Mouse (Mus musculus): ENCODE data around the gene Pus1. TPM values are rescaled to one million over a fixed set of nuclear protein-coding genes. Genes with fewer than 3 reads are reported as not detected.

Pus1 gene
- total RNA-seq (2014; fragmentation: Nextera tagmentation): 41.6 and 45.0 TPM in 2 replicates
- total RNA-seq (2017): 77.9 and 80.0 TPM in 2 replicates

DNA sequence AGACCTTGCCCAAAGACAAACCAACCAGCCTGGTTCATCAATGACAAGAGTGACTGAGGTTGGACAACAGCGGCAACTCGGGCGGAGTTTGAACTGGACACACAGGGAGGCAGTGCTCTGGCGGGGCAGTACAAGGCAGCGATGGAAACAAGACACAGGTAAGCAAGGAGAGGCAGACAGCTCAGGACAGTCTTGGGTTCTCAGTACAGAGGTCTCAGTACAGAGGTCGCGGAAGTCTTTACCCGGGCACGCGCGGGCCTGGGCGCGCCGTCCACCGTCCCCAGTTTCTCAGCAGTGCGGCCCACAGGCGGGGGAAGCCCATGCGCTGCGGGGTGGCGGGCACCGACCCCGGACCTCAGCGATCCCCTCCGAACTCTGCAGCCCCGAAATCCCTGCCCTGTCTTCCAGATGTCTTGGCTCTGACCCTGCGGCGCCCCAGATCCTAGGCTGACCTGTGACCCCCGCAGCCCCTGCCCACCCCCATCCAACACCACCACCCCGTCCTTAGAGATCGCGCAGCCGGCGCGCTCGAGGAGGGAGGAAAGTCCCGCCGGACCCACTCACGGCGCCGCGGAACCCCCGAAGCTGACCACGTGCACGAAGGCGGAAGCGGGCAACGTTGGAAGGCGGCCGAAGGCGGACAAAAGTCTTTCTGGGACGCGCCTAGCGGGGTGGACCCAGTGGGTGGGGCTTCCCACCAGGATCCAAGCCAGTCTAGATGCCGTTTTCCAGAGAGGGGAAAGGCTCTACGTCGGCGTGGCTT, at the start of gene Pus1:
Gene Pus1, minus strand, starts transcription at position 662 of the 763 bp plus-strand sequence.
- peak; percentile 95 for ATAC-seq (replicated peaks; ENCODE audit: poor library complexity, severe bottlenecking)

DNA sequence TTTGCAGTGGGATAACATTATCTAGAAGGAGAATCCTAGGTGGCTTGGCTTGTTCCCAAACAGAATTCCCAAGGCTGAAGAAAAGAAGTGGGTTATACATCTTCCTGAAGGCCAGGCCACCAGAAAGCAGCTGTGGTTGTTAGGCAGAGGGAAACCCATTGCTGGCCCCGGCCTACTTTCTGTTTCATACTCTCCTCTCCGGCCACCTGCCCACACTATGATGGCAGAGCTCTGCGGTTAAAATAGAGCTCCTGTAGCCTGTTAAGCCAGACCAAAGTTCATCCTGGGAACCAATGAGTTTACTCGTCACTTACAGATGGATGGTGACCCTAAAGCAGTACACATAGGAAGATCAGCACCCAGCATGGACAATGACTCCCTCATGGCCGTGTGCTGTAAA, 47.1 kb upstream of the Pus1 start:
- ATAC-seq (replicated peaks; ENCODE audit: poor library complexity, severe bottlenecking): no peak

DNA sequence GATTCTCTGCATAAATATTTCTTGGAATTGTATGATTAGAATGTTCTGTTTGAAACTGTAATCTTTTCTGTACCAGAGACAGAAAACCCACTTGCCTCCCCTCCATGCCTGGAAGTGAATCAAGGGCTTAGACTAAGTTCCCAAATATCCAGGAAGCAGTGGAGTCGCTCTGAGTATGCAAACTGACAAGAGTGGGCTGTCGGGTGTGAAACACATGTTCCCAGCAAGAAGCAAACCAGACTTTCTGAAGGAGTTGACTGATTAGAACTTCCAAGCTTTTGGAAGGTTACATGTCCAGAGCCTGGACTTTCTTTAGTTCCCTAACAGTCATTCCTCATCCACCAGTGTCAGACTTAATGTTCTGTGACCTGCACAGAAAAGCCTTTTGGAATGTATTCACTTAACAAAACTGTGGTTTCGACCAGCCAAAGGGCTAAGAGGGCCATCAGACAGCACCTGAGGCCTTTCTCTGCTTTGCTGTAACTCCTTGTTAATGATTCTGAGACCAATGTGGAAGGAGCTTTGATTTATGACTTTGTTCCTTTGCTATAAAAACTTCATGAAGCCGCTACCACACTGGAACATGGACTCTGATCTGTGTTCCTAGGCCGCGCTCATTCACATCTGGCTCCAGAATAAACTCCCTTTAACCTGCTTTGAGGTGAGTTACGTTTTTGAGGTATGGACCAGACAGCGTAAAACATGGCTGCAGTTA, 46.5 kb upstream of the Pus1 start:
- ATAC-seq (replicated peaks; ENCODE audit: poor library complexity, severe bottlenecking): no peak

DNA sequence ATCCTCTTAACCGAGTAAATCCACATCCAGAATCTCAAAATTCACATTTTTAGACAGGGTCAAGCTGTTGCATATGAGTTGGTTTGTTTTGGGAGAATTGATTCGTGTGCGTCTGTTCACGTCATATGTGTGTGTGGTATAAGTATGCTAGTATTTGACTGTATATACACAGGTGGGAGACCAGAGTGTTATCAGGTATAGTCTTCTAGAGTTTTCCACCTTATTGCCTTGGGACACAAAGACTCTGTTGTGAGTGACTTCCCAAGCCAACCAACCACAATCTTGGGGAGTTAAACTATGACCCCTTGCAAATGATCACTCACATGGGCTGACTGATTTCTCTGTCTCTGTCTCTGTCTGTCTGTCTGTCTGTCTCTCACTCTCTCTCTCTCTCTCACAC, 44.0 kb upstream of the Pus1 start:
- no peak for ATAC-seq (replicated peaks; ENCODE audit: poor library complexity, severe bottlenecking)

DNA sequence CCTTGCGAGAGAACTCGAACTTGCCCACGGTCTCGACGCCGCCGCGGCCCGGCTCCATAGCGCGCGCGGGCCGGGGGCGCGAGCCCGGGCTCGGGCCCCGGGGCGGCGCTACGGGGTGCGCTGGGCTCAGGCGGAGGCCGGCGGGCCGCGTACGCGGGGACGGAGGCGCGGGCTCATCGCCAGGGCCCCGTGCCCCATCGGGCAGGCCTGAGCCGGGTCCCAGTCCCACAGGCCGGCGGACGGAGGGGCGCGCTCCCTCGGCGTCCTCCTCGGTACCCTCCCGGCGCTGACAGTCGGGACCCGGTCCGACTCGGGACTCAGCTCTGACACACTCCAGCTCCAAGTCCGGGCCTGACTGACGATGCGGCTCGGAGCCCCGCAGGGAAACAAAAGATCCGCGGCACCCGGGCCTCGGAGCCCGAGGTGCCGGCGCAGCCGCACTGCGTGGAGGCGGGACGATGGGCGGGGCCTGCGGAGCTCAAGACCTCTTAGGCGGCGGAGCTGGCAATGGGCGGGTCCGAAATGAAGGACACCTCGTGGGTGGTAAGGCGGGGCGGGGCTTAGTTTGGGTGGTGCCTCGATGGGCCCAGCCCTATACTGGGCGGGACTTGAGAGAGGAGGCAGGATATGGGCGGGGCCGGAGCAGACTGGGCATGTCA, 29.3 kb upstream of the Pus1 start, which contains the start of gene Ulk1:
Gene Ulk1, minus strand, starts transcription at position 431 of the 659 bp plus-strand sequence.
- peak; percentile 85 for ATAC-seq (replicated peaks; ENCODE audit: poor library complexity, severe bottlenecking)

DNA sequence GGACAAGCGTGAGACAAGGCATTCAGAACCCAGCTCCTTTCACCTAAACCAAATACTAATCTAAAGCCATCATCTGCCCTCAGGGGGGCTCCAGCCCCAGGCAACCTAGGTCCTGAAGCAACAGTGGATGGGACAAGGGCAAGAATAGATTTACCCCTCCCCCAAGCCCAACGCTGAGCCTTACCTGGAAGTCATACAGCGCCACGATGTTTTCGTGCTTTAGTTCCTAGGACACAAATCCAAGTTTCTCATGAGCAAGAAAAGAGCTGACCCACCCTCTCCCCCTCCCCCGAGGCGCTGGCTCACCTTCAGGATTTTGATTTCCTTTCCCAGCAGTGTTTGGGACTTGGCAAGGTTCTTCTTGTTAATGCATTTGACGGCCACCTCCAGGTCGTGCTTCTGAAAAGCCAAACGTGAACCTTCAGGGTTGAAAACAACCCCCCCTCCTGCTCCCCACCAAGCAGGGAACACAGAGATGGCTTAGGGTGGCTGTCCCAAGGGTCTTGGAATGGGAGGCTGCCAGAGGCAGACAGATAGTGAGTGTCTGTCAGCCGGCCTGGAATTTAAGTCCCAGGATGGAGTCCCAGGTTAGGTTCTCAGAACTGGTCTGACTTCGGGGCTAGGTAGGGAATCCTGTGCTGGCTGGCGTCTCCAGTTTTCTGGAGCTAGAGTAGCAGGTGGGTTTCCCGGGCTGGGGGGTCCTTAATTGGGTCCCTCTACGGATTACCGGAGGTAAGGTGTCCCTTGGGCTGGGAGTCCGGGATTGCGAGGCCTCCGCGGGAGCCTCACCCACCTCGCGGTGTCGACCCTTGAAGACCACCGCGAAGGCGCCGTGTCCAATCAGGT, 28.6 kb upstream of the Pus1 start:
- no peak for ATAC-seq (replicated peaks; ENCODE audit: poor library complexity, severe bottlenecking)

DNA sequence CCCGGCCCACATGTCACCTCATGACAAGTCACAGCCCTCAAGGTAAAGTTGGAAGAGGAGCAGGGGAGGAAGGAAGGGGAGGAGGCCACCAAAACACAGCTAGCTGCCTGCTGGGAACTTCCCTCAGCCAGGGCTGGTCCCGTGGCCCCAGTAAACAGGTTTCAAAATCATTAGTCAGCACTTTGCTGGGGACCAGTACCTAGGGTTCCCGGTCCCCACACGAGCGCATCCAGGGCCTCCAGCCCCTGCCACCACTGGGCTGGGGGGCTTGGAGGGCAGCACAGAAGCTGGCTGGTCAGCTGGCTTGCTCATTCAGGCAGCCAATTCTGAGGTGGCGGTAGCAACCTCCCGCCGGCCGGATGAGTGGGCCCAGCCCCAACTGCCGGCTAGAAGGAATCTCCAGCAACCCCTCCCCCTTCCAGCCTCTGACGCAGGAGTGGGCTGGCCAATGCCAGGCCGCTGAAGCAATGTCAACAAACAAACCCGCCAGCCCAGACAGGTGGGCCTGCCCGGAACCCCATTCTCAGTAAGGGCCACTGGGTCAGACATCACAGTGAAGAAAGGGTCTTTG, 27.7 kb upstream of the Pus1 start:
- ATAC-seq (replicated peaks; ENCODE audit: poor library complexity, severe bottlenecking): peak; percentile 68

DNA sequence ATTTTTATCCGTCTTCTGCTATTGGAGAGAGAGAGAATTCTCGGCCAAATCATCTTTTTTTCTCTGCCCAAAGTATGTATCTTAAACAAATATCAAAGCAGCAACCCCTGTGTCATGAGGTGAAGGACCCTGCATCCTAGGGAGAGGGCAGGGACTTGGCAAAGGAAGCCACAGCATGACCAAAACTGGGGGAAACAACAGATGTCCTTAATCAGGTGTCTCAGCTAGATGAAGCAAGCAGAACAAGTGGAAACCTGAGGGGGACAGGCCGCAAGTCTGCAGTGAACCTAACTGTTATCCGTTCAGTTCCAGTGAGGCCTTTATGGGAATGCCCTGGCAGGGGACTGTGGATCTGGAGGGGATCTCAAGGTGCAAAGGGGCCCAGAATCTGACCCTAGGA, 27.0 kb upstream of the Pus1 start:
- no peak for ATAC-seq (replicated peaks; ENCODE audit: poor library complexity, severe bottlenecking)

DNA sequence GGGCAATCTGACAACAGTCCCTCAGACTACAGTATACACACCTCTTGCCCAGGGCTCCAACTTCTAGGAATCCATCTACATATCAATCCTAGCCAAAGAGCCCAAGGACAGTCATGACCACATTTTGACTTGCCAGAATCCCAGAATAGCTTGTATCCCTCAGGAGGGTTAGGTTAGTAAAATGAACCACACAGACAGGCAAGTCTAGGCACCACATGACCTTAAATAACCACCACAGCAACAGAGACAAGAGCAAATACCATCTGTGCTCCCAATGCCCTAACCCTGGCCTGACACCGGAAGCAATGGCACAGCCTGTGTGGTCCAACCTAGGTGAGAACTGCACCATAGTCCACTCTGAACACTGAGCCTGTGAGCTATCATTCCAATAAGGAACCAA, 26.2 kb upstream of the Pus1 start:
- no peak for ATAC-seq (replicated peaks; ENCODE audit: poor library complexity, severe bottlenecking)

DNA sequence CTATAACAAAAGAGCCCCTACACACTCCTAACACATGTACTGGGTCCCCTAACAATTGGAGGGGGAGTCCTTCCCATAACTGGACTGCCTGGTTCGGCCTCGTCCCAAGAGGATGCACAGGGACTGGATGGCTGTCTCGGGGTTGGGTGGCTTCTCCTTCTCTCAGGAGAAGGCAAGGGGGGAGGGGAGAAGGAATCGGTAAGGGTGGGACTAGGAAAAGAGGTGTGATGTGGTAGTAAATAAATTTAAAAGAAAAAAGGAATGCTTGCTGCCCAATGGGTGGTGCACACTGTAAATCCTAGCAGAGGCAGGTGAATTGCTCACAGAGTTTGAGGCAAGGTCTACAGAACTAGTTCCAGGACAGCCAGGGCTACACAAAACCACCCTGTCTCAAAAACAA, 25.7 kb upstream of the Pus1 start:
- ATAC-seq (replicated peaks; ENCODE audit: poor library complexity, severe bottlenecking): no peak

DNA sequence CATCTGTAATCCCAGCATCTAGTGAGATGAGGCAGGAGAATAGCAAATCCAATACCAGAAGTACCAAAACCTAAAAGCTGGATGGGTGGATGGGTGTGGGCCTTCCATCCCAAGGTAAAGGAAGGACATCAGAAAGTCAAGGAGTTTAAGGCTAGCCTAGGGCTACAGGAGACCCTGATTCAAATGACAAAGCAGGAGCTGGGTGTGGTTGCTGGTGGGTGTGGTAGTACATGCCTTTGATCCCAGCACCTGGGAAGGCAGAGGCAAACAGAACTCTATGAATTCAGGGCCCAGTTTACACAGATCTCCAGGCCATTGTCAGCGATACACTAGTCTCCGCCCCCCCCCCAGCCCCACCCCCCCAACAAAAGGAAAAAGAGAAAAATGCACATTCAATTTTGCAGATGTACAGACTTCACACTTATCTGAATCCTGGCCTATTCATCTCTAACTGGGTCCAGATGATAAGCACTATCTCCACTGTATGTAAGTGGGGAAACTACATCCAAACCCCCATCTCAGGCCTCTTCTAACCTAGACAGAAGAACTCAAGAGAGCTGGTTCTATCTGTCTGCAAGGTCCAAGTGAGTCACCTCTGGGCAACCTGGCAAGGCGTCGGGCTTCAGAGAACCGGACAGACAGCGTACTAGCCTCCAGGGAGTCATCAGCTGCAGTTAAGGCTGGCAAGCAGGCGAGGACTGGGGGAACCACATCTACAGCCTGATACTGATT, 23.7 kb upstream of the Pus1 start:
- no peak for ATAC-seq (replicated peaks; ENCODE audit: poor library complexity, severe bottlenecking)

DNA sequence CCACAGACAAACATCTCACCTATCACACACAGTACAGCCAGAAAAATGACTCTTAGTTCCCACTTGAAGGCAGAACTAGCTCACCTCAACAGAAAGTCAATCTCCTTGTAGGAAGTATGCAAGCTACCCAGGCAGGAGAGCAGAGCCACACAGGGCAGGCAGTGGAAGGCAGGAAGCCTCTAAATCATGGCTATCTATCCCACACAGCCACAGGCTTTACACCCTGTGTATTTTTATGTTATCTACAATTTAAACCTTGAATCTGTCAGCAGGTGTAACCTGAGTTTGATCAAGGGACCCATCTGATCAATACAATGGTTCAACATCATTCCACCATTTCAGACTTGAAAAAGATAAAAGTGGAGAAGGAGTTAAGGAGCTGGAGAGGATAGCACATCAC, 22.4 kb upstream of the Pus1 start:
- ATAC-seq (replicated peaks; ENCODE audit: poor library complexity, severe bottlenecking): no peak

DNA sequence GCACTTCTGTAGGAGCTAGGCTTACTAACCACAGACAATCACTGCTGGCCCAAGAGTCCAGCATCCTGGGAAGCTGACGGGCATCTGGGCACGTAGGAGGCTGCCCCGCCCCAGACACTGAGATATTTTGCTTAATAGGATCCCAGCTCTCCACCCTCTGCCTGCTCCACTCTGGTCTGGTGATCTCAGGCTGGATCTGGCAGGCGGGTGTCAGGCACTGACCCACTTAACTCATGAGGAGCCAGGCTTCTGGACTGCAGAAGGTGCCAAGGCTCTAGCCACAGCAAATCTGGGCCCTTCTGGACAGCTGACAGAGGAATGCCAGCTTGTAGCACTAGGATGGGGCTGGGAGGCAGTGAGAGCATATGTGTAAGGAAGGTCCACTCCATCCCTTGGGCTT, 21.7 kb upstream of the Pus1 start:
- ATAC-seq (replicated peaks; ENCODE audit: poor library complexity, severe bottlenecking): no peak

DNA sequence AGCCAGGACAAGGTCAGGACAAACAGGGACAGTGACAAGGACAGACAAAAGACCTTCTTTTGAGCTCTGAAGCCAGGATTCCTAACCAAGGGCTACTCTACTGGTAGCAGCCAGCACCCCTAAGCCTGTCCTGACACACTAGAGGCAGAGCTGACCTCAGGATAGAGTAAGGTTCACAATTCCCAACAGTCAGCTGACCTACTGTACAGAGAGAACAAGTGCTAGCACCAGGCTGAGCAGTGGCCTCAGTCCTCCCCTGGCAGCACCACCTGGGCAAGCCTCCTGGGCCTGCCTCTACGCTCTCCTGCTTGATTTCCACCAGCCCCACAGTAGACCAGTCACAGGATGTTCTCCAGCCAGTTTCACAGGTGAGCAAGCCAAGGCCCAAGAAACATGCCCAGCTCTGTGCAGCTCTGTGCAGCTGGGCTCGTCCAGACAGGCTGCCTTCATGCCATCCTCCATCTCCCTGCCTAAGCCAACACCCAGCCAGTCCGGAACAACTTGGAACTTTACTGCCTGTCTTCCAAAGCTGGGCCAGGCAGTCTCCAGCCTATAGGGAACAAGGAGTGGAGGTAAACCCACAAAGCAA, 20.7 kb upstream of the Pus1 start:
- ATAC-seq (replicated peaks; ENCODE audit: poor library complexity, severe bottlenecking): no peak

DNA sequence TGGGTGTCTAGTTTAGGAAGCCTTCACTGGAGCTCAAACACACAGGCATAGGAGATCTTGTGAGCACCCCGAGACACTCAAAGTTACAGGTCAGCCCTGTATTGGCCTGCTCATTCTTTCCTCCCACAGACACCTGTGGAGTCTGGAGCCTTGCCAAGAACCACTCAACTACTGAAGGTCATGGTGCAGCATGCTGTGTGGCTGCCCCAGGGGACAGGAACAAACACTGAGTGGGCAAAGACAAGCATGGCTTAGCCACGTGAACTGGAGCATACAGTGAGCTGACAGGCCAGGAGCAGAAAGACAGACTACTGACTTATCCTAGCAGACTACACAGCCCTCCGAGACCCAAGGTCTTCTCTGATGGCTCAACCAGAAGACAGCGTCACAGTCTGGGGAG, 17.2 kb upstream of the Pus1 start:
- ATAC-seq (replicated peaks; ENCODE audit: poor library complexity, severe bottlenecking): no peak

DNA sequence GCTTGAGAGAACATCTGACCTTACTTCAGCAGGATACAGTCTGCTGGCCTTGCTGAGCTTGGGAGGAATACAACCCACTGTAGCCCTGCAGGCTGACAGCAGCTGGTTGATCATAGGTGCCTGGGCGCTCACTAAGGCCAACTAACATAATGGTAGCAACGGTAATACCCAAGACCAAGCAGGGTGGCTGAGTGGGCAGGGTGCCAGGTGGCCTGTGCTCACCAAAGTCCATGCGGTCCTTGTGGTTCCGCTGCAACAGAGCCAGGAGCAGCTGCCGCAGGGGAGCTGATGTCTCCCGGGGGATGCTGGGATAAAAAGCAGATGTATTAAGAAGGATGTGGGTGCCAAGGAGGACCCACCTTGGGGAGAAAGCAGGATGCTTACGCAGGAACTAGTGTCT, 13.9 kb upstream of the Pus1 start:
- ATAC-seq (replicated peaks; ENCODE audit: poor library complexity, severe bottlenecking): no peak

DNA sequence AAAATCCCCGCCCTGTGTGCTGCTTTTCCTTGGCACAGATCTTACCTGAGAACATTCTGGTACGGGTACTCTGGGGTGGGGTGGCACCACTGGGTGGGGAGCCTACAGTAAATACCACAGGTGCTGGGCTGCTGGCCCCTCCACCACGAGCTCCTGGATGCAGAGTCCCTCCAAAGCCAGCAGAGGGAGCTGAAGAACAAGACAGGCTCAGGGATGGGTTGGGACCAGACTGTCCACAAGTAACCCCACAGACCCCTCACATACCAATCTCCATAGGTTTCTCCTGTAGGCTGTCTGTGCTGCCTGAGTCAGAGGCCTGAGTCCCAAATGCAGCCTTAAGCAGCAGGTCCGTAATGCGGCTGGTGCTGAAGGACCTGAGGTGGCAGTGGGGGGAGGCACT, 8.2 kb upstream of the Pus1 start:
- ATAC-seq (replicated peaks; ENCODE audit: poor library complexity, severe bottlenecking): peak; percentile 76

DNA sequence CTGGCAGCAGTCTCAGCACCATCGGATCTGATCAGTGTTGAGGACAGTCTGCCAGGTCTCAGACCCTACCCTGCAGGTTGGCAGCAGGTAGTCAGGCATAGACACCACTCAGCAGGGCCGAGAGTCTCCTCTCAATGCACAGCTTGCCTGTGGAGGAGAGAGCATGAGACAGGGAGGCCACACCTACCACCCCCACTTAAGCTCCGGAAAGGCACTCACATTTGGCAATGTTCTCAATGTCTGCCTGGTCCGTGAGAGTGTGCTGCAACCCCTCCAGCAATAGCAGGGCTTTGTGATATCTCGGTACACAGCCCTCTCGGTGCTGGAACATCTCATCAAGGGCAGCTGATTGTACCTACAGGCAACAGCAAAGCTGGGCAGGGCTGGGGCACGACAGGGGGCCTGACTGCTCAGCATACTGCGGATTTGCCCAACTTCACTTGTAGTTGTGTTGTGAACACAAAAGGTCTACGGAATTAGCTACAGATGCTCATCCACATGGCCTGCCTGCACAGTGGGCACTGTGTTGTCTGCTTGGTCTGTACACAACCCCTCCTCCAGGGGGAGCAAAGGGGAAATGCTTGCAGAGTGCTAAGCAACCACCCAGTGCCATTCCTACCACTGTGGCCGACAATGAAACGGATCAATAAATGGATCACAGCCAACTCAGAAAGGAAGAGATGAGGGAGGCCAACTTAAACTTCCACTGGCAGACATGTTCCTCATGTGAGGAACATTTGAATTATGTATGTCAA, 5.8 kb upstream of the Pus1 start:
- ATAC-seq (replicated peaks; ENCODE audit: poor library complexity, severe bottlenecking): peak; percentile 40; the same call in 1 of the 2 replicates
